Mouse (Mus musculus): ENCODE measurements around the gene Prkcb. TPM values are rescaled to one million over a fixed set of nuclear protein-coding genes. Genes with fewer than 3 reads are reported as not detected.

The Prkcb gene
- total RNA-seq, 1 experiment from 2014 or later: 3.7 TPM

DNA sequence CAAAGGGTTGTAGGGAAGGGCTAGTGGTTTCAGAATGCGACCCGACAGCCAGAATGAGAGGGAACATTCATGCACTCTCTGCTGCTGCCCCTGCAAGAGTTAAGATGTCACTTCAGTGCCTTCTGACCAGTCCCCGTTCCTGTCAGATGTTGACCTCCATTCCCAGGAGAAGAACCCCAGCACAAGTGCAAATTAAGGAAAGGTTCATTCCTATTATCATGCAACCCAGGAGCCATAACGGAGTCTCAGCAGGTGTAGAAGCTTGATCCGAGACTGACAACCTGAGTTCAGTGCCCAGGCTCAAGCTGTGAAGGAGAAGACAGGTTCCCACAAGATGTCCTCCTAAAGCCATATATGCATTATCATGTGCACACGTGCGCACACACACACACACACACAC is 280.2 kb downstream of the Prkcb start:
- ATAC-seq (replicated peaks; ENCODE audit: low read depth, poor library complexity, severe bottlenecking): no peak

DNA sequence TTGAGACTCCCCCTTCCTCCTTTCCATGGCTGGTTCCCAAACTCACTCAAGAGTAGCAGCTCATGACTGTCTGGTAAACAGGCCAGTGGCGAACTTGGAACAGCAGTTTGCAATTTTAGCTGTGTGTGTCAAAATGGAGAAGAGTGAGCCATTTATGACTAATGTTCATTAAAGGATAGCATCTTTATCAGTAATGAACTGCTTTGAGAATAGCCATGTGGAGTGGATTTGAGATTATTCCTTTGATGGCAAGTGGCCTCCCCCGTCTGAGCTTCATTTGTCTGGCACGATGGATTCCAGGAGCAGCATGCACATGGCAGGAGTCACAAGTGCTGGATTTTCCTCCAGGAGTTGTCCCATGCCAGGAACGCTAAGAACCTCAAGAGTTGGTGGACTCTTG is 281.9 kb downstream of the Prkcb start:
- ATAC-seq (replicated peaks; ENCODE audit: low read depth, poor library complexity, severe bottlenecking): no peak

DNA sequence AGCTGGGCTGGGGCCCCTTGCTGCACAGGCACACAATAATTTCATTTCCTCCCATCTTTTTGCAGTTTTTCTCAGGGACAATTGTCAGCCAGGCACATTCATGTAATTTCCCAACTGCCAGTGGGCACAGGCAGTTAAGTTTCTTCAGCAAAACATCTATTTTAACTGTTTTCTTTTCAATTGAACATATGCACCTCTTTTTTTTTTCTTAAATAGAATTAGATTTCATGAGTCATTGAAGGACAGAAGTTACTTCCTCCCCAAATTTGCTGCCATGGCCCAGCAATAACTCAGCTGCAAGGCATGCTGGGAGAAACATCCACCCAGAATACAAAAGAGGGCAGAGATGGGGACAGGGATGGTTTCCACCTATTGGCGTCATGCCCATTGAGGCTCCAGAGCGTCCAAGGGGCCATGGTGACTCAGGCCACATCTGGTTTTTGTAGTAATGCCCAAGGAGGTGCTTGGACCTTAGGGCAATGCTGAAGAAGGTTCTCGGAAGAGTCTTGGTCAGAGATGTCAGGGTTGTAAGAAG is 284.6 kb downstream of the Prkcb start:
- no peak for ATAC-seq (replicated peaks; ENCODE audit: low read depth, poor library complexity, severe bottlenecking)

DNA sequence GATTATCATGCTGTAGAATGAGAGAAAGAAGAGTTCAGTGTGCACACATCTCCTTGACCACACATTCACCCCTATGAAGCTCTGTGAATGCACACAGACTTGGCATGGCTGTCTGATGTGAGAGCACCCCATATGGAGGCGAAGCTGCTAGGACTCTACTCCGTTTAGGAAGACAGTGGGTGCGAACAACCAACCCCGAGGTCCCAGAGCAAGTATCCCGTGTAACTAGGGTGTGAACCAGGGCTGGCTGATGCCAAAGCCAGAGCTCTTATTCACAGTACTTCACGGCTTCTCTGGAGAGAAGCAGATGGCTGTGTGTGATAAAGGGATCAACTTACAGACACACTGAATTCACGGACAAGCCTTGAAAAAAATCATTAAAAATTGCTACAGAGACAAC is 285.9 kb downstream of the Prkcb start:
- no peak for ATAC-seq (replicated peaks; ENCODE audit: low read depth, poor library complexity, severe bottlenecking)

DNA sequence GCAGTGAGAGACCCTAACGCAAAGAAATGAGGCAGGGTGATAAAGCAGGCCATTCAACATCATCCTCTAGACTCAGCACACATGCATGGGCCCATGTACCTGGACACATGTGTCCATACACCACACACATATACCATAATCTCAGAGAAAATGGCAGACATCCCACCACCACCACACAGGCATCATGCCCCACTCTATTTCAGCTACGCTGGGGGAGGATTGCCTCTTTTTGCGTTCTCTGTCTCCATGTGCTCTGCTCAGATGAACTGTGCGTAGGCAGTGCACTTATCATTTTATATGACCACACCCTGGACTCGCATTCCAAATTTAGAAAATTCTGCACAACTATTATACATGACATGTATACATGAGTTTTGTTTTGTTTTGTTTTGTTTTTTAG is 286.5 kb downstream of the Prkcb start:
- ATAC-seq (replicated peaks; ENCODE audit: low read depth, poor library complexity, severe bottlenecking): no peak

DNA sequence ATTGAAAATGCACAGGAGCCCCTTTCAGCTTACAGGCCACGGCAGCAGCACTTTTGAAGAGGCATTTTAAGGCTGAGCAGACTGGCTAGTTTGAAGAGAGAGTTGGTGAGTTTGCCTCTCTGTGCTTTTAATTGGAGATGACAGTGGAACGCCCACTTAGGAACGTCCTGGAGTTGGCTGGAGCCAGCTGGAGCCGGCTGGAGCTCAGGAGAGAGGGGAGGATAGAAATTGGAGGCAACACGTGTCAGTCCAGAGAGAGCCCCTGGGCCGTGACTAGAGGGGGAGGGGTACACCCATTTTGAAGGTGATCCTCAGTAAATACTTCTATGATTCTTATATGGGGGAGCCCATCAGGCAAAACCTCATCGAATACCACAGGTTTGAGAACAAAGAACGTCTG is 287.0 kb downstream of the Prkcb start:
- no peak for ATAC-seq (replicated peaks; ENCODE audit: low read depth, poor library complexity, severe bottlenecking)

DNA sequence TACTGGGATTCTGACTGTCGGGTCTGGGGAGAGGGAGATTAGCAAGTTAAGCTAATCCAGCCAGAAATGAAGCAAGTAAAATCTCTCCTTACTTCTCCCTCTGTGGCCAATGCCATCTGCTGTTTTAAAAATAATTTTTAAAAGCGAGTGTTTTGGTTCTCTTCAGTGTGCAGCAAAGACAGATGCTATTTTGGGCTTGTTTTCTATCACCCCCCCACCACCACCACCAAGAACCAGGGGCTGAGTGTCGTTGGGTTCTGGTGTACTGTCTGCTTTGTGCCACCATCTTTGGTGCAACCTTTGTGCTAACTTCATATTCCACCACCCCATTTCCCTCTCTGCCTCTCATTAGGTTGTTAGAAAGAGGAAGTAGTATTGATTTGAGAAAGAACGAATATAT is 289.0 kb downstream of the Prkcb start:
- no peak for ATAC-seq (replicated peaks; ENCODE audit: low read depth, poor library complexity, severe bottlenecking)

DNA sequence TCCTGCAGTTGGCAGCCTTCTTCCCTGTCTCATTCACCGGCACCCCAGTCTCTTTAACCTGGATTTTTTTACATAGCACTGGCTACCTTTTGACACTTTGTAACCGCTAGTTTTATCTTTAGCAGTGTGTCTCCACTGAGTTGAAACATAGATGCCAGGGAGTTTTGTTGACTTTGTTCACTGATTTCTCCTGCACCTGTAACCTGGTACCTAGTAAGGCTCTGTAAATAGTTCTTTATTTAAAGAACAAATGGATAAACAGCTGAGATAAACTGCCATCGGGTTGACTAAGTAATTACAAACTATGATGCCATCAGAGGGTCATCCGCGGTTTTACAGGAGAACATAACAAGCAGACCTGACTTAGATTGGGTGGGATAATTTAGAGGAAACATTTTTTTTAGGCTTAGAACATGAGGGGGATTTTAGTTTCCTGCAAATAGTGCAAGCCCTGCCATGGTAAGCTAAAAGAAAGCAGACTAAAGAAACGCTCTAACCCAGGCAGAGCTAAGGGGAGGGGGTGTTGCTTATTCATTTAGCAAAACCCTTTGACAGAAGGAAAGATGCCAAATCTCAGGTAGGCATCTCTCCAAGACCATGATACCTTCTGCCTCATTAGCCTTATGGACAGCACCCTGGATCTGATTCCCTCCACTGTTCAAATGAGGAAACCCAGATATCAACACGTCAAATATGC is 291.1 kb downstream of the Prkcb start:
- no peak for ATAC-seq (replicated peaks; ENCODE audit: low read depth, poor library complexity, severe bottlenecking)

DNA sequence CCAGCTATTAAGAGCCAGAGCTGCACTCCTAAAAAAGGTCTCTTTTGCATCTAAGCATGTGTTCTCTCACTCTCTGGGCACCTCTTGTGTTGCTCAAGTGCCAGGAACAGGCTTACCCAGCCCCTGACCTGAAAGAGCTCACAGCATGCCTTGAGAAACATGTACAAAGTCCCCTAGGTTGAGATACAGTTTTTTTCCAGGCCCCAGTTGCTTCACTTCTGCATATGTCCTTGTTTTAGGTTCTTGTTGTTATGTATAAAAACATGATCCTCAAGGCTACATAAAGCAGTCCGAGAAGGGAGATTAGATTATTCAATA is 291.6 kb downstream of the Prkcb start:
- no peak for ATAC-seq (replicated peaks; ENCODE audit: low read depth, poor library complexity, severe bottlenecking)

DNA sequence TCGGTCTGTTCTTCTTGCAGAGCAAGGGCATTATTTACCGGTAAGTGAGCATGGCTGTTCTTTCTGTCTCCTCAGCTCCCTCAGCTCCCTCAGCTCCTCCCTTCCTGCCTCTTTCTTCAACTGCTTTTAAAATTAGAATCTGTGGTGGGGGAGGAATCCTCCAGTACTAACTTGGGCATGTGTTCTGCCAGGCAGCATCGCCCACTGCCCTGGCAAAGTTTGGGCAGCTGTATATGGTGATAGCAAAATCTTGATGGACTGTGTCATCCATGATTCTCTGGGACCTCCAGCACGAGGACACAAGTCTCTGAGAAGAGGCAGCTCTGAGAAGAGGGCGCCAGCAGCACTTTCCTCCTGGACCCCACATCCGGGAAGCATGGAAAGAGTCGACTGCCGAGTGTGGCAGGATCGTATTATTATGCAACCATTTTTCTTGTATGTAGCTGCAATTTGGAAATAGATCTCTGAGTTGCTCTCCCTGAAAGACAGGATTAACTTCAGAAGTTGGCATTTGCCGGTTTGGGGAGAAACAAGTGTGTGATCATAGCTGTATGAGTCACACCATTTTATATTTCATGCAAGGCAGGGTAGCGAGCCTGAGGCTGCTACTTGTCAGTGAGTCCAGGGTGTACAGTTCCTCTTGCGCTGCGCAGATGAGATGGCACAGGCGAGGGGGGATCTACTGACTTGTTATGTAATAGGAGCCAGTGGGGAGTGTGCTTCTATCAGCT is 296.0 kb downstream of the Prkcb start:
- ATAC-seq (replicated peaks; ENCODE audit: low read depth, poor library complexity, severe bottlenecking): no peak

DNA sequence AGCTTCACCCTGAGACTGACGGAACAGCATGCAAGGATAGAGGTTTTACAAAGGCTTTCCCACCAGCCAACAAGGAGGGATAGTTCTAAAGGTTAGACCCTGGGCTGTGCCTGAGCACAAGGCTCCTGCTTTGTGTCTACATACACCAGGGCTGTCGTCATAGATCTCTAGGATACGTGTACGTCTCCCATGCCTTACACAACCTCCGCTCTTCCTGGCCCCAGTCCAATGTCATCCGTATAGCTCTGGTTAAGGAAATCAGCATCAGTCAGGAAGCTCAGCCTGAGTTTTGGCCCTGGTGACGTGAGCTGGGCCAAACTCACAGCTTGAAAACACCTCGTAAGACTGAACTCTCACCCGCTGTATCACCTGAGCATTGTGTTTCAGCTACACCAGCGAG is 307.3 kb downstream of the Prkcb start:
- ATAC-seq (replicated peaks; ENCODE audit: low read depth, poor library complexity, severe bottlenecking): no peak

DNA sequence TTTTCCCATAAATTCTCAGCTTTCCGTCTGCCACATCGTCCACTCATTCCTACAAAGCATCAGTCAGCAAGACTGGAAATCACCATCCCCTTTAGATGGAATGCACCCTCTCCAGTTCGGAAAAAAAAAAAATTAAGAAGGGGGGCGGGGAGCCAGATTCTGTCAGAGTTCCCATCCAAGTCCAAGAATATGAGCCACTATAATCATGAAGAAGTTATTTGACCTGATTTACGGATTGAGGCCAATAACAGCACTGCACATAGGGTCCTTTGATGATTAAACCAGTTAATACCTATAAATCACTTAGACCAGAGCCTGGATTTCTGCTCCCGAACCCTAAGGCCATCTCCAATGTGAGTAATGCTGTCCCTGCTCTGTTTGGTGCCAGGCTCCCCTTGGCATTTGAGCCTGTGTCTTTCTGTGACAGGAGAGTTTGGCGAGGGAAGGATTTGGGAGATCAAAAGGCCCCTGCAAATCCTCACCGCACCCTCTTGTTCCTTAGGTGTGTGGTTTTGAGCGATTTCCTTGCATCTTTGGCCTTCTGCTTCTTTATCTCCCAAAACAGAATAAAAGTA is 308.1 kb downstream of the Prkcb start:
- ATAC-seq (replicated peaks; ENCODE audit: low read depth, poor library complexity, severe bottlenecking): no peak

DNA sequence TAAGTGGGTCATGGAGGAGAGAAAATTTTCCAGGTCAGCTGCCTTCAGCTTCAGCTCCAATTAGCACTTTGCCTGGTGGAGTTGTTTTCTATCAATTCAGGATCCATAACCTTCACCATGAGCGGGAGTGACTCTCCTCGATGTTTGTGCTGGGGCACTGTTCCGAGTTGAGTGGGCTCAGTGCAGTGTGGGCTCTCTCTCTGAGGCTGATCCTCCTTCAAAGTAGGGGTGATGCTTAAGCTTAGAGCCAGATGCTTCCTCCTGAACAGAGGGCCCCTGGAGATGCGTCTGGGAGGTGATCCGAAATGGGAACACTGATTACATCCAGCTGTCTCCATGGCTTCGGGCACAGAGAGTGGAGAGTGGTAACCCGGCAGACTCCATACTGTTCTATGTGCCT is 308.8 kb downstream of the Prkcb start:
- ATAC-seq (replicated peaks; ENCODE audit: low read depth, poor library complexity, severe bottlenecking): no peak

DNA sequence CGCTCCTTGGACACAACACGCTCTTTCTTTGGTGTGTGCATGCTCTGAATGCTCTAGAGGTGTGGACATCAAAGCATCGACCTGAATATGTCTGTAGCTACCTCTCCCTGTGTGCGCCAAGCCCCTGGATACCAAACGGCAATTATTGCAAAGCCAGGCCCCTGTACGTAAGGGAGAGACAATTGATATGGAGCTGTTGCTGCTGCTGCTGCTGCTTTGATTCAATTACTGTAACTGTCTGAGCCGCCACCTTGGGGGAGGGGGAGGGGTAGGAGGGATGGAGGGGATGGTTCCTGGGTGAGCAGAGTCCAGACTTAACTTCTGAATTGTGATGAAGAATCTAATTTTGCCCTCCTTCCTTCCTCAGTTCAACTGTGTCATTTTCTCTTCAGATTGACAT is 312.3 kb downstream of the Prkcb start:
- no peak for ATAC-seq (replicated peaks; ENCODE audit: low read depth, poor library complexity, severe bottlenecking)

DNA sequence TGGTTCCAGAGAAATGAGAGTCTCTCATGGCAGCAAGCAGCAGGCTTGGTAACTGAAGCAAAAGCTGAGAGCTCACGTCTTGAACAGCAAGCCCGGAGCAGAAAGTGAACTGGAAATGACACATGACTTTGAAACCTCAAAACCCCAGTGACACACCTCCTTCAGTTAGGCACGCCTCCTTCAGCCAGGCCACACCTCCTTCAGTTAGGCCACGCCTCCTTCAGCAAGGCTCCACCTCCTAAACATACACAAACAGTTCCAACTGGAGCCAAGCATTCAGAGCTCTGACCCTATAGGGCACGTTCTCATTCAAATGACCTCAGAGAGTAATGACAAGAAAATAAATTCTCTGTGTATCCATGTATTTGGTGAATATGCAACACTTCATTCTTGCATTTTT is 316.5 kb downstream of the Prkcb start:
- ATAC-seq (replicated peaks; ENCODE audit: low read depth, poor library complexity, severe bottlenecking): no peak

DNA sequence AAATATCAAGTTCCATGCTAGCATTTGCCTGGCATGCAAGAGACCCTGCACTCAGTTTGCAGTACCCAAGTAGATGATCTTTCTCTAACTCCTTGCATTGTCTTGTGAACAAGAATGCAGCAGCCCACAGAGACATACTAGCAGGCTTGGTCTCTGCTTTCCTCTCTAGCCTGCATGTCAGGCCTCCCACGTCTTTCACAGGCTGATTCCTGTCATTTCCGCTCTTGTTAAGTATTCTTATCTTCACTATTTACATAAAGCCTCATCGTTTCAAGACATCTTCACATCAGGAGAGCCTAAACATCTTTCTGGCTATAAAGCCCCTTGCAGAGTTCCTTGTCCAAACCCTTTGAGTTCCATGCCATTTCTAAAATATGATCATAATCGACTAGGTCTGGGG is 320.9 kb downstream of the Prkcb start:
- no peak for ATAC-seq (replicated peaks; ENCODE audit: low read depth, poor library complexity, severe bottlenecking)

DNA sequence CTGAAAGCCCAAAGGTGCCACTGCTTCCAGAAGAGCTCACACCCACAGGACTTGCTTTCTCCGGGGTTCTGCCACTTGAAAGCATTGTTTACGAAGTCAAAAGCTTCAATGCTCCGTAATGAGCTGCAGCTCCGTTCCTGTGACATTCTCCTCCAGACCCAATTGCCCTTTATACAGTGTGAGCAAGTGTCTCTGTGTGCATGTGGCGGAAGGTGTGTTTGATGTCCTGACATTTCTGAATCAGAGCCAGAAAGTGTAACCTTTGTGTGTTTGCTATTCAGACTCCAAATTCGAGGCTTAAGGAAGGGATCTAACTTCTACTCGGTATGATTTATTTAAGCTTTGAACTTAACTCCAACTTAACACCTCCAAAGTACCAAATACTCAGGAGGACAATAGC is 321.6 kb downstream of the Prkcb start:
- no peak for ATAC-seq (replicated peaks; ENCODE audit: low read depth, poor library complexity, severe bottlenecking)

DNA sequence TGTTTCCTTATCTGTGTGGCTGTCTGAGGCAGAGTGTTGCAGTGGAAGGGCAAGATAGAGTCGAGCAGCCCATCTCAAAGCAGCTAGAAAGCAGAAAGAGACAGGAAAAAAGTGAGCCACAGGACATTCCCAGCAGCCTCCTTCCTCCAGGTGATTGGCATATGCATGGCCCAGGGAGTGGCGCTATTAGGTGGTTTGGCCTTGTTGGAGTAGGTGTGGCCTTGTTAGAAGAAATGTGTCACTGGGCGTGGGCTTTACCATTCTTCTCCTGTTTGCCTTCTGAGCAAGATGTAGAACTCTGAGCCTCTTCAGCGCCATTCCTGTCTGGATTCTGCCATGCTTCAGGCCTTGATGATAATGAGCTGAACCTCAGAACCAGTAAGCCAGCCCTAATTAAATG is 325.3 kb downstream of the Prkcb start:
- no peak for ATAC-seq (replicated peaks; ENCODE audit: low read depth, poor library complexity, severe bottlenecking)

DNA sequence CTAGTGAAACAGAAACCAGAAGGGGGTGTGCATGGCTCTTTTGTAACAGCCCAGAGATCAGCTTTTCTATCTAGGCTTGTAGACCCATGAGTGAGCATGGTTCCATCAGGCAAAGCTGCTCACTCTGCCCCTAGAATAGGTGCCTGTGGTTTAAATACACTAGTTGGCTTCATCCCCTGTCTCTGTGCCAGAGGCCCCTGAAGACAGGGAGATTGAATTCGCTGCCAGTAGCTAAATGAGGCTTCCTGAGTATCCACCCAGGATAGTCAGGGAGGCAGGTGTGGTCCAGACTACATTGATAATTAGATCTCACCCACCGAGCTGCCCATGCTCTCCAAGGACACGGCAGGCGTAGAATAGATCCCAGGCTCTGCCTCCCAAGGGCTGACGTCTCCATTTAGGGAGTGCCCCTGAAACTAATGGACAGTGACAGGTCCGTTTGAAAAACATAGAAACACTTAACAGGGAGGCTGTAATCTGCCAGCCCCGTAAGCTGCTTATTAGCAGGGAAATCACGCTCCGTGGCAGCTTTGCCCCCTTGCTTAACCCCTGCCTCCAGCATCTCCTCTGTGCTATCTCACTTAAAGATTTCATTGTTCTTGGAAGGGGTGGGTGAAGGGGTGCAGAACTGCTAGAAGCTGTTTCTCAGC is 333.7 kb downstream of the Prkcb start:
- no peak for ATAC-seq (replicated peaks; ENCODE audit: low read depth, poor library complexity, severe bottlenecking)

DNA sequence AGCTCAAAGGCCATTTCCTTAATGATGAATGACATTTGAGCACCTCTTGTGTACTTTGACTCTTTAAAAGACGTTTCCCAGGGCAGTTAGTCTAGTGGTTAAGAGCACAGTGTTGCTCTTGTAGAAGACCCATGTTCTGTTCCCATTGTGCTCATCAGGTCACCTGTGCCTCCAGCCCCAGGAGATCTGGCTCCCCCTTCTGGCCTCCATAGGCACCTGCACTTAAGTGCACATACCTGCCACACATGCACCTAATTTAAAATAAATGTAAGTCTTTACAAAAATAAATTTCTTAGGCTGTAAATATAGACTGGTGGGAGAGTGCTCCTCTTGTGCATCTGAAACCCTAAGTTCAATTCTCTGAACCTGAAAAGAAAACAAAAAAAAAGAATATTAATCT is 335.2 kb downstream of the Prkcb start:
- no peak for ATAC-seq (replicated peaks; ENCODE audit: low read depth, poor library complexity, severe bottlenecking)

DNA sequence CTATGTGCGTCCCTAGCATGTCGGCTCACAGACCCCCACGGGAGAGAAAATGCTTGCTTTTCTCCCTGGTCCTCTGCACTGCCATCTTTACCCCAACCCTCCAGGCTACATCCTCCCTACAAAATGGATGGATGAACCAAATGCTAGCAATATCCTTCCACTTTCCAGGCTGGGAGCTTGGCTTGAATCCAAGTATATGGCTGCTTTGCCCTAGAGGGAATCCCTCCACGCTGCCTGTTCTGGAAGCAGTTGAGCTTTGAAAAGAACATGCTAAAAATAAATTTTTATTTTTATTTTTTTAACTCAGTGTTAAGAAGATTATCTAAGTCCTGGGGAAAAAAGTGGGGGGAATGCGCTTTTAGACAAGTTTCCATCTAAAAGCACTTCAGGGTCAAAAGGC is 339.5 kb downstream of the Prkcb start:
- ATAC-seq (replicated peaks; ENCODE audit: low read depth, poor library complexity, severe bottlenecking): no peak
